Mouse (Mus musculus): ENCODE data around the gene Armc6. TPM values are rescaled to one million over a fixed set of nuclear protein-coding genes. Genes with fewer than 3 reads are reported as not detected.

Gene Armc6
- polyA plus RNA-seq, 1 experiment from 2014 or later, result 23.2 TPM

Other genes starting within 250 kb of the Armc6 start
- 46.5 and 49.6 TPM in 2 replicates for gene Gatad2a, start 238.1 kb downstream of the Armc6 start, polyA plus RNA-seq (2014; fragmentation: Nextera tagmentation; extraction: Ambion mirVana)
- 53.4 and 58.5 TPM in 2 replicates for gene Mau2, start 191.7 kb downstream of the Armc6 start, polyA plus RNA-seq (2014; fragmentation: Nextera tagmentation; extraction: Ambion mirVana)
- 35.3 and 40.1 TPM in 2 replicates for gene Sugp1, start 191.7 kb downstream of the Armc6 start, polyA plus RNA-seq (2014; fragmentation: Nextera tagmentation; extraction: Ambion mirVana)
- gene Tm6sf2, start 161.5 kb downstream of the Armc6 start, polyA plus RNA-seq (2014; fragmentation: Nextera tagmentation; extraction: Ambion mirVana), result 0.70 and 2.0 TPM in 2 replicates
- gene Hapln4, start 151.0 kb downstream of the Armc6 start, polyA plus RNA-seq (2014; fragmentation: Nextera tagmentation; extraction: Ambion mirVana), result not detected in 2 replicates
- 1.9 and 2.1 TPM in 2 replicates for gene Ncan, start 113.6 kb downstream of the Armc6 start, polyA plus RNA-seq (2014; fragmentation: Nextera tagmentation; extraction: Ambion mirVana)
- 28.5 and 29.1 TPM in 2 replicates for gene Nr2c2ap, start 103.1 kb downstream of the Armc6 start, polyA plus RNA-seq (2014; fragmentation: Nextera tagmentation; extraction: Ambion mirVana)
- gene Rfxank, start 95.3 kb downstream of the Armc6 start, polyA plus RNA-seq (2014; fragmentation: Nextera tagmentation; extraction: Ambion mirVana), result 12.1 and 20.0 TPM in 2 replicates
- gene Borcs8, start 95.0 kb downstream of the Armc6 start, polyA plus RNA-seq (2014; fragmentation: Nextera tagmentation; extraction: Ambion mirVana), result 45.9 and 57.4 TPM in 2 replicates
- gene Mef2b, start 94.8 kb downstream of the Armc6 start, polyA plus RNA-seq (2014; fragmentation: Nextera tagmentation; extraction: Ambion mirVana), result 0.32 TPM in 1 of 2 replicates, not detected in the other
- 45.3 and 49.4 TPM in 2 replicates for gene Tmem161a, start 62.1 kb downstream of the Armc6 start, polyA plus RNA-seq (2014; fragmentation: Nextera tagmentation; extraction: Ambion mirVana)
- gene Slc25a42, start 22.2 kb downstream of the Armc6 start, polyA plus RNA-seq (2014; fragmentation: Nextera tagmentation; extraction: Ambion mirVana), result 3.9 and 4.2 TPM in 2 replicates
- 30.7 and 34.6 TPM in 2 replicates for gene Sugp2, start 240 bp downstream of the Armc6 start, polyA plus RNA-seq (2014; fragmentation: Nextera tagmentation; extraction: Ambion mirVana)
- gene Homer3, start 48.4 kb upstream of the Armc6 start, polyA plus RNA-seq (2014; fragmentation: Nextera tagmentation; extraction: Ambion mirVana), result 30.8 and 33.7 TPM in 2 replicates
- 44.3 and 45.0 TPM in 2 replicates for gene Ddx49, start 68.0 kb upstream of the Armc6 start, polyA plus RNA-seq (2014; fragmentation: Nextera tagmentation; extraction: Ambion mirVana)
- 320 and 341 TPM in 2 replicates for gene Cope, start 68.1 kb upstream of the Armc6 start, polyA plus RNA-seq (2014; fragmentation: Nextera tagmentation; extraction: Ambion mirVana)
- gene Cers1, start 81.3 kb upstream of the Armc6 start, polyA plus RNA-seq (2014; fragmentation: Nextera tagmentation; extraction: Ambion mirVana), result 5.4 and 5.7 TPM in 2 replicates
- gene Gdf1, start 95.4 kb upstream of the Armc6 start, polyA plus RNA-seq (2014; fragmentation: Nextera tagmentation; extraction: Ambion mirVana), result 0.35 and 1.6 TPM in 2 replicates
- 17.0 and 17.1 TPM in 2 replicates for gene Upf1, start 118.8 kb upstream of the Armc6 start, polyA plus RNA-seq (2014; fragmentation: Nextera tagmentation; extraction: Ambion mirVana)
- gene Comp, start 139.1 kb upstream of the Armc6 start, polyA plus RNA-seq (2014; fragmentation: Nextera tagmentation; extraction: Ambion mirVana), result 0.38 TPM in 1 of 2 replicates, not detected in the other
- 21.6 and 23.0 TPM in 2 replicates for gene Crtc1, start 205.1 kb upstream of the Armc6 start, polyA plus RNA-seq (2014; fragmentation: Nextera tagmentation; extraction: Ambion mirVana)
- gene Klhl26, start 242.5 kb upstream of the Armc6 start, polyA plus RNA-seq (2014; fragmentation: Nextera tagmentation; extraction: Ambion mirVana), result 20.9 and 22.1 TPM in 2 replicates

Measured in stomach, embryonic 14.5 days (tissue).